Comparison of ENCODE assay signal across 8 mouse cellular contexts in the genomic region with DNA sequence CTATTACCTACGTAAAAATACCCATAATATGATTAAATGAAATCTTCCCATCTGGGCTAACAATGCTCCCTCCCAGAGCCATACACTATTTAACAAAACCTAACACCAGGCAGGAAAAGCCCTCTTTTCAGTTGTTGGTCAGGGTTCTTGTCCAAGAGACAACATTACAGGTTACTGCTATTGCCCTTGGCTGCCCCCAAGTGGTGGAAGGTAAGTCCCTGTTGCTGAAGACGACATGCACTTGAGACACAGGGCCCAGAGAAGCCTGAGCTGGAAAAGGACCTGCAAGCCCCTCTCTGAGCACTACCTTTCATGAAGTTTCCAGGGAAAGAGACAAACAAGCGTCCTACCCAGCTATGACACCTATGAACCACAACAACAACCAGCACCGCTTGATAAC. TPM values are rescaled to one million over a fixed set of nuclear protein-coding genes. Genes with fewer than 3 reads are reported as not detected.
A peak's percentile ranks its signal among the peaks of the same experiment; 100 is the strongest.
DNase-seq lines count a peak whose midpoint lies in the region; ATAC-seq and TF ChIP-seq lines count a peak whose summit lies in the region.

No protein-coding gene starts in this region.

- WGBS in forebrain, embryonic 10.5 days: 60% methylated on average over 4 of the region's 4 CpGs
- 55% methylated on average over 4 of the region's 4 CpGs for WGBS in forebrain, embryonic 16.5 days
- 58% methylated on average over 4 of the region's 4 CpGs for WGBS in midbrain, embryonic 14.5 days
- 51% methylated on average over 4 of the region's 4 CpGs for WGBS in midbrain, embryonic 16.5 days
- WGBS in spleen, adult 2 months: 65% methylated on average over 4 of the region's 4 CpGs

- no peak overlapping the region for H3K4me3 ChIP-seq in forebrain, embryonic 10.5 days
- no peak overlapping the region for H3K4me3 ChIP-seq in forebrain, embryonic 16.5 days (replicated peaks; ENCODE audit: low read length)
- H3K4me3 ChIP-seq in midbrain, embryonic 14.5 days (replicated peaks; ENCODE audit: low read depth, low read length): no peak overlapping the region
- no peak overlapping the region for H3K4me3 ChIP-seq in midbrain, embryonic 16.5 days (ENCODE audit: low read depth, low read length)
- no peak overlapping the region for H3K4me3 ChIP-seq in spleen, adult 2 months (ENCODE audit: extremely low read depth, insufficient read depth, insufficient read length)

- H3K4me1 ChIP-seq in forebrain, embryonic 10.5 days: no peaks in the 10 kb centered on the region
- H3K4me1 ChIP-seq in forebrain, embryonic 16.5 days (replicated peaks; ENCODE audit: control insufficient read depth, insufficient read depth, low read length): no peaks in the 10 kb centered on the region; the same call in 1 of the 2 replicates
- H3K4me1 ChIP-seq in midbrain, embryonic 14.5 days (ENCODE audit: control insufficient read depth, insufficient read depth, low read length): no peaks in the 10 kb centered on the region
- no peaks in the 10 kb centered on the region for H3K4me1 ChIP-seq in midbrain, embryonic 16.5 days (ENCODE audit: control insufficient read depth, insufficient read depth, low read length)
- H3K4me1 ChIP-seq in spleen, adult 2 months (ENCODE audit: control insufficient read depth, insufficient read depth, insufficient read length): peaks cover 4% of the 10 kb centered on the region; the same call in 1 of the 2 replicates

- ATAC-seq in forebrain, embryonic 16.5 days: no peak
- no peak for ATAC-seq in midbrain, embryonic 14.5 days (ENCODE audit: low FRiP score, low TSS enrichment)
- no peak for ATAC-seq in midbrain, embryonic 16.5 days
- peak; percentile 54 to 76; a peak in 3 of 4 replicates for ATAC-seq in hematopoietic stem cell, adult 5-6 weeks (replicated peaks in 1 of 2; ENCODE audit: insufficient read depth in 1 of 2, low FRiP score in 2 of 2, low TSS enrichment in 1 of 2, low read depth in 1 of 2, poor library complexity in 2 of 2, severe bottlenecking in 2 of 2)

- no peaks in the 10 kb centered on the region for H3K27me3 ChIP-seq in forebrain, embryonic 10.5 days (ENCODE audit: poor library complexity, severe bottlenecking)
- H3K27me3 ChIP-seq in forebrain, embryonic 16.5 days (replicated peaks; ENCODE audit: control insufficient read depth, insufficient read depth, low read length): no peaks in the 10 kb centered on the region
- no peaks in the 10 kb centered on the region for H3K27me3 ChIP-seq in midbrain, embryonic 14.5 days (ENCODE audit: control insufficient read depth, insufficient read depth, low read length)
- H3K27me3 ChIP-seq in midbrain, embryonic 16.5 days (ENCODE audit: control insufficient read depth, insufficient read depth, low read depth, low read length): no peaks in the 10 kb centered on the region
- no peaks in the 10 kb centered on the region for H3K27me3 ChIP-seq in spleen, adult 2 months (ENCODE audit: control insufficient read depth, insufficient read depth, low read length)

- H3K9ac ChIP-seq in forebrain, embryonic 16.5 days (replicated peaks; ENCODE audit: low read depth, low read length): no peak overlapping the region
- H3K9ac ChIP-seq in midbrain, embryonic 14.5 days (replicated peaks; ENCODE audit: low read length): no peak overlapping the region
- H3K9ac ChIP-seq in midbrain, embryonic 16.5 days (ENCODE audit: low read depth, low read length): no peak overlapping the region

- peaks cover 36% of the 10 kb centered on the region for H3K36me3 ChIP-seq in forebrain, embryonic 10.5 days (replicated peaks)
- no peaks in the 10 kb centered on the region for H3K36me3 ChIP-seq in forebrain, embryonic 16.5 days (ENCODE audit: control insufficient read depth, insufficient read depth)
- H3K36me3 ChIP-seq in midbrain, embryonic 14.5 days (ENCODE audit: control insufficient read depth, insufficient read depth, low read length): peaks cover 28% of the 10 kb centered on the region
- H3K36me3 ChIP-seq in midbrain, embryonic 16.5 days (ENCODE audit: control insufficient read depth, insufficient read depth, low read length): peaks cover 17% of the 10 kb centered on the region
- H3K36me3 ChIP-seq in spleen, adult 2 months (ENCODE audit: control insufficient read depth, insufficient read depth, low read length): peaks cover 4% of the 10 kb centered on the region; the same call in 1 of the 2 replicates

- DNase-seq in forebrain, embryonic 10.5 days (ENCODE audit: extremely low spot score, low spot score): peak; percentile 42
- peak; percentile 85 for DNase-seq in midbrain, embryonic 14.5 days
- DNase-seq in cerebellum, adult 8-10 months: peak; percentile 59
- DNase-seq in lung, postnatal 10 days: peak; percentile 70
- DNase-seq in spleen, adult 2 months (ENCODE audit: low read depth in 1 of 2, low spot score in 2 of 2): peak; percentile 9 to 66

- H3K27ac ChIP-seq in forebrain, embryonic 10.5 days: no peak overlapping the region
- no peak overlapping the region for H3K27ac ChIP-seq in forebrain, embryonic 16.5 days (ENCODE audit: low read length)
- no peak overlapping the region for H3K27ac ChIP-seq in midbrain, embryonic 14.5 days (replicated peaks; ENCODE audit: low read depth, low read length)
- H3K27ac ChIP-seq in midbrain, embryonic 16.5 days (ENCODE audit: low read length): no peak overlapping the region
- H3K27ac ChIP-seq in spleen, adult 2 months (ENCODE audit: insufficient read depth, low read length): no peak overlapping the region

- TF ChIP-seq POLR2A in spleen, adult 2 months (IDR thresholded peaks at IDR 0.05; ENCODE audit: low read depth, low read length): no peak

- TF ChIP-seq CTCF in spleen, adult 2 months (IDR thresholded peaks at IDR 0.05; ENCODE audit: extremely low read depth, insufficient read depth, insufficient read length, insufficient replicate concordance): peak; percentile 39; the same call in 1 of the 2 replicates

- no peak overlapping the region for H3K4me2 ChIP-seq in forebrain, embryonic 16.5 days (ENCODE audit: low read length)
- H3K4me2 ChIP-seq in midbrain, embryonic 14.5 days (ENCODE audit: low read length): no peak overlapping the region
- H3K4me2 ChIP-seq in midbrain, embryonic 16.5 days (ENCODE audit: low read length): no peak overlapping the region

- no peaks in the 10 kb centered on the region for H3K9me3 ChIP-seq in forebrain, embryonic 10.5 days
- H3K9me3 ChIP-seq in forebrain, embryonic 16.5 days (ENCODE audit: control insufficient read depth, low read length): no peaks in the 10 kb centered on the region
- no peaks in the 10 kb centered on the region for H3K9me3 ChIP-seq in midbrain, embryonic 14.5 days (ENCODE audit: control insufficient read depth, low read length)
- no peaks in the 10 kb centered on the region for H3K9me3 ChIP-seq in midbrain, embryonic 16.5 days (replicated peaks; ENCODE audit: control insufficient read depth, low read length, poor library complexity, severe bottlenecking)

RNA-seq across cellular contexts. Expression of gene Cog7, which starts 6.5 kb away (rescaled TPM):
- polyA plus RNA-seq in forebrain, embryonic 10.5 days (2016; fragmentation: Nextera tagmentation; extraction: Ambion mirVana): 23.3 TPM in 2 replicates
- polyA plus RNA-seq in forebrain, embryonic 16.5 days (2015; fragmentation: Nextera tagmentation; extraction: Ambion mirVana): 19.8 and 25.9 TPM in 2 replicates
- 15.4 and 19.8 TPM in 2 replicates for polyA plus RNA-seq in midbrain, embryonic 14.5 days (2014; fragmentation: Nextera tagmentation; extraction: Ambion mirVana)
- 26.0 and 29.1 TPM in 2 replicates for polyA plus RNA-seq in midbrain, embryonic 16.5 days (2015; fragmentation: Nextera tagmentation; extraction: Ambion mirVana)
- total RNA-seq in hematopoietic stem cell, adult 5-6 weeks (2017): 12.8 and 14.7 TPM in 2 replicates
- 9.9 and 11.8 TPM in 2 replicates for polyA plus RNA-seq in spleen, adult 2 months (2012; rRNA removed)

RNA-seq across cellular contexts. Expression of gene Gga2, which starts 46.0 kb away (rescaled TPM):
- polyA plus RNA-seq in forebrain, embryonic 10.5 days (2016; fragmentation: Nextera tagmentation; extraction: Ambion mirVana): 93.2 and 98.7 TPM in 2 replicates
- 67.0 and 69.0 TPM in 2 replicates for polyA plus RNA-seq in forebrain, embryonic 16.5 days (2015; fragmentation: Nextera tagmentation; extraction: Ambion mirVana)
- 33.3 and 38.3 TPM in 2 replicates for polyA plus RNA-seq in midbrain, embryonic 14.5 days (2014; fragmentation: Nextera tagmentation; extraction: Ambion mirVana)
- polyA plus RNA-seq in midbrain, embryonic 16.5 days (2015; fragmentation: Nextera tagmentation; extraction: Ambion mirVana): 50.5 and 58.6 TPM in 2 replicates
- 11.3 and 14.0 TPM in 2 replicates for total RNA-seq in hematopoietic stem cell, adult 5-6 weeks (2017)
- polyA plus RNA-seq in spleen, adult 2 months (2012; rRNA removed): 88.1 and 148 TPM in 2 replicates

Comparison
In these comparisons a context has a peak if more than half of its experiments do, and no peak if none do; other contexts are left out.
1. ATAC-seq: peak in hematopoietic stem cell, adult 5-6 weeks (2 of 2); none in forebrain, embryonic 16.5 days (single experiment), midbrain, embryonic 14.5 days (single experiment) and midbrain, embryonic 16.5 days (single experiment).
2. Peak in every context shown above with its lines, with median percentiles within 50 percentile points of each other: DNase-seq.